Mouse (Mus musculus) MEL (cell line): ENCODE data around the gene Wdsub1.

Experiments
- CHD2 ChIP-seq: IDR thresholded peaks from 2 replicates; pipeline ENCODE4 v1.6.1; 2011; ENCODE audit warnings: low read length, improper control_type of control experiment
- CTCF ChIP-seq, 3 experiments: IDR thresholded peaks in 2 of 3; conservative IDR thresholded peaks in 1 of 3; 2 replicates each; pipeline ENCODE4 v1.5.1; 2011 to 2012; ENCODE audit warnings: low read length in 3 of 3, low read depth in 2 of 3, mild to moderate bottlenecking in 2 of 3, improper control_type of control experiment in 1 of 3, inconsistent platforms in 1 of 3, mixed read lengths in 1 of 3, moderate library complexity in 1 of 3; ENCODE audit not compliant: control insufficient read depth in 1 of 3, insufficient read depth in 1 of 3, poor library complexity in 1 of 3, severe bottlenecking in 1 of 3
- ELF1 ChIP-seq: IDR thresholded peaks from 2 replicates; pipeline ENCODE4 v1.6.1; 2014; ENCODE audit warnings: low read depth, mild to moderate bottlenecking, inconsistent platforms, low read length, improper control_type of control experiment, moderate library complexity
- EP300 ChIP-seq, 2 experiments: IDR thresholded peaks; 2 replicates each; pipeline ENCODE4 v1.6.1; 2011; ENCODE audit warnings: improper control_type of control experiment in 2 of 2, low read length in 2 of 2, low read depth in 1 of 2, mild to moderate bottlenecking in 1 of 2
- GATA1 ChIP-seq: IDR thresholded peaks from 2 replicates; pipeline ENCODE4 v1.6.1; 2011; ENCODE audit warnings: low read depth, low read length, improper control_type of control experiment
- HCFC1 ChIP-seq: IDR thresholded peaks from 2 replicates; pipeline ENCODE4 v1.6.1; 2012; ENCODE audit warnings: low read depth, mild to moderate bottlenecking, inconsistent platforms, low read length, improper control_type of control experiment, moderate library complexity
- MAZ ChIP-seq: IDR thresholded peaks from 2 replicates; pipeline ENCODE4 v1.6.1; 2012; ENCODE audit warnings: low read depth, mild to moderate bottlenecking, inconsistent platforms, low read length, improper control_type of control experiment
- NRF1 ChIP-seq: IDR thresholded peaks from 2 replicates; pipeline ENCODE4 v1.6.1; 2014; ENCODE audit warnings: low read depth, mild to moderate bottlenecking, inconsistent platforms, low read length, improper control_type of control experiment, moderate library complexity; ENCODE audit not compliant: poor library complexity, insufficient read depth, severe bottlenecking
- POLR2A ChIP-seq, 2 experiments: IDR thresholded peaks; 2 replicates each; pipeline ENCODE4 v1.6.1; 2011 to 2012; ENCODE audit warnings: low read length in 2 of 2, mild to moderate bottlenecking in 2 of 2, control low read depth in 1 of 2, improper control_type of control experiment in 1 of 2, low read depth in 1 of 2, moderate library complexity in 1 of 2; ENCODE audit not compliant: control insufficient read depth in 1 of 2, insufficient read depth in 1 of 2, poor library complexity in 1 of 2
- POLR2AphosphoS5 ChIP-seq: IDR thresholded peaks from 2 replicates; pipeline ENCODE4 v1.6.1; 2012; ENCODE audit warnings: low read depth, borderline replicate concordance, mild to moderate bottlenecking, inconsistent platforms, low read length, moderate library complexity, mixed read lengths
- SIN3A ChIP-seq: IDR thresholded peaks from 2 replicates; pipeline ENCODE4 v1.6.1; 2012; ENCODE audit warnings: low read length, improper control_type of control experiment, inconsistent platforms
- USF2 ChIP-seq, 2 experiments: IDR thresholded peaks; 2 replicates each; pipeline ENCODE4 v1.6.1; 2011 to 2012; ENCODE audit warnings: improper control_type of control experiment in 2 of 2, low read length in 2 of 2, borderline replicate concordance in 1 of 2, inconsistent platforms in 1 of 2, low read depth in 1 of 2, mild to moderate bottlenecking in 1 of 2; ENCODE audit not compliant: insufficient read depth in 1 of 2
- ZMIZ1 ChIP-seq: IDR thresholded peaks from 2 replicates; pipeline ENCODE4 v1.6.1; 2012; ENCODE audit warnings: low read depth, mild to moderate bottlenecking, inconsistent platforms, low read length, improper control_type of control experiment, moderate library complexity

DNA sequence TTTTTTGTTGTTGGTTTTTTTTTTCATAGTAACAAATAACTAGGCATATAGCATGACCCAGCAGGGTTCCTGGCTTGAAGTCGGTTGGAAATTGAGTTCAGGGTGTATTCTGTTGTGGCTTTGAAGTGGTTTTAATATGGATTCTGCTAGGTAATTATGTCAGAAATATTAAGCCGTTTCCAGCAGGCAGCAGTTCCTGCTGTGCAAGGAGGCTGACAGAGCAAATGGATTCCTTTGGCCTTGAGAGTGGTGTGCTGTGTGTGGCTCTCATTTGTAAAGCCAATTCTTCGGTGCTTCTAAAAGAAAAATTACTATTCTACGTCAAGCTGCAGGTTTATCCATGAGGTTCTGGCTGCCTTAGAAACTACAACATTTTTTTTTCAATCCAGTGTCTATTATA is 42.2 kb downstream of the Wdsub1 start:
- TF ChIP-seq CTCF (IDR thresholded peaks at IDR 0.05 in 2 of 3, conservative IDR thresholded peaks at IDR 0.05 in 1 of 3; ENCODE audit: control insufficient read depth in 1 of 3, insufficient read depth in 1 of 3, low read depth in 2 of 3, low read length in 3 of 3, poor library complexity in 1 of 3, severe bottlenecking in 1 of 3) (no peak), ELF1 (no peak), ZMIZ1 (no peak), MAZ (no peak), CHD2 (no peak), POLR2A (IDR thresholded peaks at IDR 0.05; ENCODE audit: control insufficient read depth in 1 of 2, insufficient read depth in 1 of 2, low read depth in 1 of 2, low read length in 2 of 2, poor library complexity in 1 of 2) (no peak), GATA1 (no peak), EP300 (IDR thresholded peaks at IDR 0.05; ENCODE audit: low read depth in 1 of 2, low read length in 2 of 2) (no peak), NRF1 (no peak), POLR2AphosphoS5 (no peak), SIN3A (no peak), USF2 (IDR thresholded peaks at IDR 0.05; ENCODE audit: borderline replicate concordance in 1 of 2, insufficient read depth in 1 of 2, low read depth in 1 of 2, low read length in 2 of 2) (no peak), HCFC1 (no peak)
